Comparison of ENCODE assay signal across 9 mouse cellular contexts in genomic region chr9:24937731-24938130, GRCm38 (mm10).
DNase-seq lines count a peak whose midpoint lies in the region; ATAC-seq and TF ChIP-seq lines count a peak whose summit lies in the region.
"Had no signal": no experiment of that assay in that cellular context is flagged by ENCODE, and none has a peak within 500 bp of the region (broad histone marks: within the 10 kb centered on the region; RNA-seq: fewer than 3 reads in every experiment).

No protein-coding gene starts in this region.

- peak; percentile 38 to 57 for DNase-seq in heart, adult 18-20 months
- DNase-seq in heart, adult 11 months = no peak
- no peak for DNase-seq in testis, postnatal 14 days (ENCODE audit: low spot score)
- no peak for DNase-seq in frontal cortex, postnatal 10 days (ENCODE audit: low spot score in 2 of 2)
- no peak for DNase-seq in layer of hippocampus, adult 9-11 months

- no peak overlapping the region for H3K27ac ChIP-seq in testis, adult 2 months (ENCODE audit: control insufficient read depth, insufficient read depth, low read depth, low read length)
- no peak overlapping the region for H3K27ac ChIP-seq in embryonic fibroblast, embryonic 13.5 days (ENCODE audit: insufficient read depth, low read length)
- H3K27ac ChIP-seq: stomach, embryonic 15.5 days had no signal

- no peak overlapping the region for H3K4me3 ChIP-seq in testis, adult 2 months (ENCODE audit: control insufficient read depth, low read depth, low read length)
- no peak overlapping the region for H3K4me3 ChIP-seq in embryonic fibroblast, embryonic 13.5 days (ENCODE audit: insufficient read depth, low read length)
- H3K4me3 ChIP-seq: stomach, embryonic 15.5 days had no signal

- no peak for TF ChIP-seq POLR2A in testis, adult 2 months (IDR thresholded peaks at IDR 0.05; ENCODE audit: control insufficient read depth, low read depth, low read length)
- TF ChIP-seq POLR2A in embryonic fibroblast, embryonic 13.5 days (IDR thresholded peaks at IDR 0.05; ENCODE audit: low read depth, low read length) = no peak

- TF ChIP-seq CTCF in testis, adult 2 months (IDR thresholded peaks at IDR 0.05; ENCODE audit: control insufficient read depth, insufficient read depth, insufficient replicate concordance, low read depth, low read length) = peak; percentile 32; the same call in 1 of the 2 replicates
- peak; percentile 69; the same call in 1 of the 2 replicates for TF ChIP-seq CTCF in embryonic fibroblast, embryonic 13.5 days (IDR thresholded peaks at IDR 0.05; ENCODE audit: borderline replicate concordance, insufficient read depth, low read length)

- no peaks in the 10 kb centered on the region for H3K27me3 ChIP-seq in testis, adult 2 months (ENCODE audit: control insufficient read depth, insufficient read depth, low read length)
- H3K27me3 ChIP-seq: stomach, embryonic 15.5 days had no signal

- no peaks in the 10 kb centered on the region for H3K36me3 ChIP-seq in testis, adult 2 months (ENCODE audit: control insufficient read depth, insufficient read depth, low read length)
- H3K36me3 ChIP-seq: stomach, embryonic 15.5 days had no signal

- H3K4me1 ChIP-seq in testis, adult 2 months (ENCODE audit: control insufficient read depth, insufficient read depth, low read length) = no peaks in the 10 kb centered on the region
- H3K4me1 ChIP-seq in embryonic fibroblast, embryonic 13.5 days (ENCODE audit: control insufficient read depth, insufficient read depth, low read length) = no peaks in the 10 kb centered on the region
- H3K4me1 ChIP-seq: stomach, embryonic 15.5 days had no signal

- ATAC-seq in megakaryocyte progenitor cell, adult 5-6 weeks (replicated peaks; ENCODE audit: poor library complexity) = 0 out of 2 replicates have a peak, but pooled peaks have one; percentile 46

Comparison
In these comparisons a context has a peak if more than half of its experiments do, and no peak if none do; other contexts are left out.
1. DNase-seq: peak in heart, adult 18-20 months (2 of 2); none in heart, adult 11 months (single experiment), testis, postnatal 14 days (single experiment), frontal cortex, postnatal 10 days (0 of 2) and layer of hippocampus, adult 9-11 months (single experiment).